Mouse (Mus musculus) C2C12 (cell line): Measurements from ENCODE around the gene Fhit.

Source experiments
- CEBPB ChIP-seq: IDR thresholded peaks from one replicate; pipeline ENCODE4 v1.6.1; 2011; ENCODE audit warnings: low read depth, mild to moderate bottlenecking, control low read depth, moderate library complexity
- CTCF ChIP-seq: IDR thresholded peaks from one replicate; pipeline ENCODE4 v1.5.1; 2011; ENCODE audit not compliant: control insufficient read depth, insufficient read depth, insufficient read length
- MAX ChIP-seq: IDR thresholded peaks from one replicate; pipeline ENCODE4 v1.6.1; 2011; ENCODE audit warnings: mild to moderate bottlenecking, control low read depth
- MYOD1 ChIP-seq: IDR thresholded peaks from one replicate; pipeline ENCODE4 v1.6.1; 2011; ENCODE audit warnings: low read depth; ENCODE audit not compliant: control insufficient read depth, insufficient read length
- MYOG ChIP-seq: IDR thresholded peaks from one replicate; pipeline ENCODE4 v1.6.1; 2011; ENCODE audit not compliant: control insufficient read depth, insufficient read length; ENCODE audit errors: extremely low read depth
- USF1 ChIP-seq: IDR thresholded peaks from one replicate; pipeline ENCODE4 v1.6.1; 2011; ENCODE audit warnings: low read depth, mild to moderate bottlenecking, control low read depth, moderate library complexity

- TF ChIP-seq CTCF = no peak
- no peak for TF ChIP-seq USF1
- TF ChIP-seq MYOD1 = no peak
- TF ChIP-seq MAX = no peak
- TF ChIP-seq CEBPB = no peak
- no peak for TF ChIP-seq MYOG
Measured at GRCm38 (mm10) chr14:10481370-10481769, 680.5 kb downstream of the Fhit start.
